Mouse (Mus musculus) thymus, postnatal 14 days (tissue): ENCODE data around the gene Sept8.

Experiments used
- DNase-seq: peaks from one replicate; pipeline ENCODE4 v3.0.0; 2021

The Sept8 gene

DNA sequence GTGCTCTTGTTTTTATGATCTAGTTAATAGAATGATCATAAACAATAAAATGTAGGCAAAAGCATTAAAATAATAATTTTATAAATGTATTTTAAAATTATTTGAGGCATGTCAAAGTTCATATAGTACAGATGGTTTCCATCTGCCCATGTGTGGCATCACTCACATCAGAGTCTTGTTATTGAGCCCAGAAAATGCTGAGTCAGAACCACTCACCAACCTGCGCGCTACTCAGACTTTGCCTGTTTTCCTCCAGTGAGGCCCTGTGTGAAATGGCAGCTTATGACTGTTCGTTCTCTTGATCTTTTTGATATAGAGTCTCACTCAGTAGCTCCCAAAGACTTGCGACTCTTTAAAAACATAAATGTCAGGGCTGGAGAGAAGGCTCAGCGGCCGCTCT is 66.5 kb downstream of the Sept8 start:
- no peak for DNase-seq

DNA sequence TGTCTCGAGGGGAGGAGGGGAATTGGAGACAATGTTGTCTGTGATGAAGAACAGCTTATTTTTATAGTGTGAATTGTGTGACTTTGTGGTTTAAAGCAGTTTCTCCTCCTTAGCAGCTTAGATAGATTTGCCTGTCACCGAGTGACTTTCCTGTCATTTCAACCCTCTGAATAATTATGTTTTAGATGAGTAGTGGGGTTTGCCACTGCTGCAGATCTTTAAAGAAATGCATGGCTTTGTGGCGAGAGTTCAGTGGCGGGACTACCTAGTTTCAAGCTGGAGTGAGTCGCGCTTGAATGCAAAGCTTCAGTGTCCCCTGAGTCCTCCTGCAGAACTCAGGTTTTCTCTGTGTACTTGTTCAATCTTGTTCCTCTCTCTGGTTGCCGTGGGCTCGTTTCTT is 69.2 kb downstream of the Sept8 start:
- DNase-seq, result no peak

DNA sequence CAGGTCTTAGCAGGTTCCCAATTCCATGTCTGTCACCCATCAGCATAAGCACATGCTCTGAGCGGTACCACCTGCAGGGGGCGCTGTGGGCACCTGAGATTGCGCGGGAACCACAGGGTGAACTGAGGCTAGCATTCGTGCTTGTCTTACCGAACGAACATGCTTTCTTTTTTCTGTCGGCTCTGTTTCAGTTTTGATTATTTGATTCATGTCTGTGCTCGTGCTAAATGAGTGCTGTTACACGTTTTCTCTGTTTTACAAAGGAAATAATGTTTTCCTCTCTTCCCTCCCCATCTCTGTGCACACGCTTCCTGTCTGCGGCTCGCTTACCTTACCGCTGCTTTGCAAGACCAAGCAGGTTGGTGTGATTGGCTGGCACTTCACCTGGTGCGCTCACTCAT is 71.3 kb downstream of the Sept8 start:
- peak; percentile 75 for DNase-seq

DNA sequence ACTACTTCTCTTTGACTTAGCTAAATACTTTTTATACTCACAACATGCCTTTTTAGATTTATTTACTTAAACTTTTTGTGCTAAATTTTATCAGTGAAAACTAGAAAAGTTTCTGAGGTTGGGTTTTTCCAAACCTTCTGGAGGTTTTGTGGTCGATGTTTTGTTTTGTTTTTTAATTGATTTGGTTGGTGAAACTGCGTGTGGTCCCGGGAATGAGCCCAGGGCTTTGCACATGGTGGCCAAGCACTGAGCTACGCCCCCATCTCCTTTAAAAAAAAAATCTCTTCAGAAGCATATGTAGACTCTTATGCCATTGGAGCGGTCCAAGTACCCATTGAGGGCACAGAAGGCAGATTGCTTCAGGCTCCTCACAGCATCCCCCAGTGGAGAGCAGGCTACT is 72.1 kb downstream of the Sept8 start:
- DNase-seq, result no peak
